Mouse (Mus musculus) embryo, embryonic 9.5 days (tissue): ENCODE measurements around the gene Brinp1.

Source experiments
- DNase-seq: peaks from one replicate; pipeline ENCODE4 v3.0.0-alpha.2; 2017; ENCODE audit errors: extremely low spot score

Gene Brinp1

DNA sequence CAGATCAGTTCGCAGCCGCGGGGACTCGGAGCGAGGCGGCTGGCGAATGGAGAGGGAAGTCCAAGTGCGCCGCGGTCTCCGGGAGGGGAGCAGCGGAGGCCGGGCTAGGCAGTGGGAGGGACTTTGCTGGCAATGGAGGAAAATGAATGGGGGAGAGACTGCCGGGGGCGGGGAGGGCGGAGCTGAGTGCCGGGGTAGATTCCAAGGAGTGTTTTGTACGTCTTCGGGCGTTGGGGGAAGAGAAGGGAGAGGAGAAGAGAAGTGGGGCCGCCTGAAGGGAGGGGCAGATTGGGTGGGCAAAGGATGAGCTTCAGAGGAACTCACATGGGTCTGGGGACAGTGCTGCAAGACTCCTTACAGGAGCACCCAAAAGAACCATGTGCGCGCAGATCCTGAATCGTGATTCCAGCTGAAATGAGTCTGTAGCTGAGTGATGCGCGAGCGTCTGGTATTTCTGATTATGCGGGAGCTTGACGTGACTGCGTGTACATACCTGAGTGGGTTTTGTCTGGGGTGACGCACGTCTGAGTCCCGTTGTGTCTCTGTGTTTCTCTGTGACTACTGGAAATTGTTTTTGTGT lies at the start of gene Brinp1:
Brinp1 (minus strand) TSS at position 76 of the 580 bp plus-strand sequence.
- peak; percentile 80 for DNase-seq

DNA sequence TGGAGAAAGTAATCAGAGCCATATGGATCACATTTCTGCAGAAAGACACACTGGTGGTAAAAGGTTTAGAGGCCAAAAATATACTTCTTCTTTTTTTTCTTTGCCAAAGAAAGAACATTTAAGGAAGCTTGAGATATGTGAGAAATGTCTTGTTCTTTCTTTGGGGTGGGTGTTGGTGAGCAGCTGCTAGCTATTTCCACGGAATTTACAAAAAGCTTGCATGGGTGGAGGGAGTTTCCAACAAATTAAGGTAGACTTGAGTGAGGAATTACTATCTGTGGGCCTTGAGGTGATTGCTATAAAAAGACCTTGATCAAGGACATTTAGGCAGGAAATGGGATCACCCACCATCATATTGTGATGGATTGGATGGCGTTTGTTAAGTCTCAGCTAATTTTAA lies 3.1 kb upstream of the Brinp1 start:
- DNase-seq: no peak

DNA sequence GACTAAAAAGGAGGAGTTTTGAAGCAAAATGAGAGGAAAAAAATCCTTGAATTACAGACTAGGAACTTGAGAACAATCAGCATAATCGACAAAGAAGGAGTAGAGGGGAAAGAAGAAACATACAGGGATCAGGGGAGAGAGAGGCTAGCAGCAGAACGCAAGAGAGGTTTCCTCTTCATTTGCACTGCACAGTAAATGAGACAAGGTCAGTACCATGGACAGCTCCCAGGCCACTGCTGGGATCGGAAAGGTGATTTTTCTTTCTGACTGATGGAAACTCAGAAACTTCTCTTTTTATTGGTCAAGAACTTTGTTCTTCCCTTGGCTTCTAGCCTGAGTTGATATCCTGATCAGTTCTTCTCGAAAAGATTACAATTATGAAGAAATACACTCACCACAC lies 1.4 kb upstream of the Brinp1 start:
- peak; percentile 74 for DNase-seq

DNA sequence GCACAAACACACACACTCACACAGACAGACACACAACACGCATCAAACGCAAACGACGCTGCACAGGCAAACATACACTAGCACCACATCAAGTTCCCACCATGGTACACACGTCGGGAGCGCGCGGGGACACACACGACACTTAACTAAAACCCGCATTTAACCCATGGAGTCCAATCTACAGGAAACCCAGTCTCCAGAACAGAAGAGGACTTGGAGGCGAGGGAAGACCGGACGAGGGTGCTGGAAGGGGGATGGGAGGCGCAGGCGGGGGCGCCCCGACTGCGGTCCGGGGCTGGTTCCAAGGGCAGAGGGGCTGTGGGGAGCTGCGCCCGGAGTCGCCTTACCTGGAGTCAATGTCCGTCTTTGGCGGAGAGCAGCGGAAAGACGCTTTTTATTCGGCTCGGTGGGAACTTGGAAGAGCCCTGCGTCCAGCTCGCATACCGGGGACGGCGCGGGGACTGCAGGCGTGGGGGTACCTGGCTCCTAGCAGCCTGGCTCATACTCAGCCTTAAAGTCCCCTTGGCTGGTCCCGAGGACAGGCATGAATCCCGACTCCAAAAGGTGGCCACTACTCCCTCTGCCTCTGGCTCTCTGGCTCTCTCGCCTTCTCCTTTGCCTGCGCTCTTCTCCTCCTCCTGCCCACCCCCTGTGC lies 403 bp downstream of the Brinp1 start:
- DNase-seq: no peak

DNA sequence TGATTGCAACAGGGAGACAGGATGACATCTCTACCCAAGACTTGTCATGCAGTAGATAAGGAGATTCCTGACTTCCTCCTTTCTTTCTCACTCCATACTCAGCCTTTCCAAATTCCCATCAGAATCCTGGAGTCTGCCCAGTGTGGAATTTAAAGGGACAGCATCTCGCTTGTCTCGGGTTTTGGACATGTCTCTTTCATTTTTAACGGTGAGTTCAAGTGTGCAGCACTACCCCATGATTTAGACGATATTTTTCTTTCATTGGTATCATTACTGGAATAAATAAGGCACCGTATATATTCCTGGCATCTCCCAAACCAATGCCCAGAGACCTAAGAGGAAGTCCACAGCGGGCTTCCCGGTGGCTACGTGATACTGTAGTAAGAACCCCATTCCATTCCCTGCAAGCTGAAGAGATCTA lies 1.1 kb downstream of the Brinp1 start:
- DNase-seq: no peak

DNA sequence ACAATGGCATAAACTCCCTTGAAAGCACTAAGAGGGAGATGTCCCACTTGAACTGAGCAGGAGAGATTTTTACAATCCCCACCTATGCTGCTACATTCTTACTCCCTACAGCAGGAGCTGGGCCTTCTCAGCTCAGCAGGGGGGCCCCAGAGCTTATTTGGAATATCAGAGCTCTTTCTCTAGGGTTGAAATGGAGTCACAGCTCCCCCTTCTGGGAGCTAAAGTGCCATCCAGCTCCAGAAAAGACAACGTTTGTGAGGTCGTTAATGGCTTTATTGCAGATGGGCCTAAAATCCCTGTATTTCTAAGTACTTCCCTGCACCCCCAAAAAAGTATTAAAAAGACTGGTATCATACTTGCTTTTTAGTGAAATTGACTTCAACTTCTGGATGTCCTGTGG lies 3.6 kb downstream of the Brinp1 start:
- DNase-seq: peak; percentile 33

DNA sequence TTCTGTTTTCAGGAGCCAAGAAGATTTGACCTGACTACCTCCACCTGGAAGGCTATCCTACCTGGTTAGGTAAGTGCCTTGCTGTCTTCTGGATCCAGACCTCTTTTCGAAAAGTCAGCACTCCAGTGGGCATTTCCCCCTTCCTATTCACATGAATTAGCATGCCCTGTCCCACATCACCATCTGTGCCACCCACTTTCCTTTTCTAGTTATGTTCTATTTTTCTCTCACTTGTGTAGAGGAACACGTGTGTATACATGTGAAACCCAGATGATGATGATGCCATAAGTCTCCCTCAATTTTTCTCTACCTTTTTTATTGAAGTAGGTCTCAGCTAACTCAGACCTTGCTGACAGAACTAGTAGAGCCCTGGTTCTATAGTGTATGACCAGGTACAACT lies 11.3 kb downstream of the Brinp1 start:
- DNase-seq: no peak

DNA sequence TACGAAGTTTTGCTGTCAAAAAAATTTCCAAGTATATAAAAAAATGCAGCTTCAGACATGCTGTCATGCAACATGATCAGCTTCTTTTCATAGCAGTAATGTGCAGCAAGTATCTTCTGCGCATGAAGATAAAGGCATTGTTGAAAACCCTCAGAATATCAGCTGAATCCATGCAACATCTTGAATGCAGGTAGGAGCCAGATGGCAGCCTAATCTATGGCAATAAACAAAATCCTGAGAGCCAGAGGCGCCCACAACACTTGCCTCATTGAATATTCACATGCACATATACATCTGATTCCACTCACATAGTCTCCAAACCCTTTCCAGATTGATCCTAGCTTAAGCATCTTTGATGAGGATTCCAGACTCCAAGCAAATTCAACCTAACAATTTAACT lies 24.2 kb downstream of the Brinp1 start:
- no peak for DNase-seq

DNA sequence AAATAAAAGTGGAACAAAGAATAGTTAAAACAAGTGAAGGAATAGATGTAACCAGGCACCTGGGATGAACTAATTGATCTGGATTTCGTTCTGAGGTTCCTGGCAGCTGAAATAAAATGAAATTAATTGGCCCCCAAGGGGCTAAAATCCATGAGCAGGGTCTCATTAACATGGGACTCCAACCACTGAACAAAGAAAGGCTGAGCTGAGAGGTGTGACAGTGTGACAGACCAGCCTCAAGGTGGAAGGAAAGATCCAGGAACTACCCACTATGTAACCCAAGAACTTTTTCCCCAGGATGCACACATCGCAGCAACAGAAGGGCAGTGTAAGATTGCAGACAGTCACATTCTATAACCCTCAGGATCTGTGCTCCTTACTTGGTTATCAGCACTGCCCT lies 28.1 kb downstream of the Brinp1 start:
- no peak for DNase-seq

DNA sequence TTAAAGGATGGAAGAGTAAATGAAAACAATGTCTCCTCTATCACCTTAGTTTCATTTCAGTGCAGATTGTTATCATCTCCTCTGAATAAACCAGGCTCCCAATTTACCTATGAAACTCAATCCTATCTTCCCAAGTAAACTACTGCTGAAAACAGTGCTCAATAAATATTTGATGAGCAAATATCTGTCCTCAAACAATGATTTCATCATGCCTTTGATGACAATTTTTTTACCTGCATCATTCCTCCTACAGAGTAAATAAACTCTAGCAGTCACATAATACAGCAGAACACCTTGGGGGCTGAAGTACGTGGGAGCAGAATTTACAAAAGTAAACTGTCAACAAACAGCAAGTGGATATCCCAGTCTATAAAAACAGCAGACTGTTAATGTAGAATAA lies 31.3 kb downstream of the Brinp1 start:
- DNase-seq: no peak

DNA sequence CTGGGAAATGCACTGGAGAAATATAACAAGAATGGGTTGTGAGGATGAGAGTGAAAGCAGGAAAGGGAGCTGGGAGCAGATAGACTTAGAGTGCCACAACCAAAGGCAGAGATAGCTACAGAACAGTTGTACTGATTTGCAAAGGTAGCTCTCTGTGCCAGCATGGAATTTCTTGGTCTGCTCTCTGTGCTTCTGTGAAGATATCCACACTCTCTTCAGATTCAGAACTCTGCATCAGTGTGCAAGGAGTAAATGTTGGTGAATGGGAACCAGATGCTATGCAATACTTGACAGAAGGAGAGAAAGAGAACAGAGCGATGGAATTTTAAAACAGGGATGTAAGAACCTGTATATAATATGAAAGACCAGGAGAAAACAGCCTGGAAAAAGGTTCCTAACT lies 31.7 kb downstream of the Brinp1 start:
- no peak for DNase-seq

DNA sequence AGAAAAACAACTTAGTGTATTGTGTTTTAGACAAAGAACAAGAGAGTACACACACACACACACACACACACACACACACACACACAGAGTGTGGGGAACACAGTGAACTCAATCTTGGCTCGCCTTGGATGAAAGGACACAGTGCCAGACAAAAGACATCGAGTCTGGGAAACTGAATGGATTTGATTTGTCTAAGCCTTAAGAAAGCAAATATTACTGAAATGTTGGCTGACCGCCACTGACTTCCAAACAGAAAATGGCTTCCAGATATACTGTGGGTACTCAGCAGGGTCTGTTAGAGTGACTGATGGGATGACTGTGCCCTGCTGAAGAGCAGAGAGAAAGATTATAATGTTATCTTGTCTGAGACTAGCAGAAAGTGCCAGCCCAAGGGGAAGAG lies 34.1 kb downstream of the Brinp1 start:
- no peak for DNase-seq

DNA sequence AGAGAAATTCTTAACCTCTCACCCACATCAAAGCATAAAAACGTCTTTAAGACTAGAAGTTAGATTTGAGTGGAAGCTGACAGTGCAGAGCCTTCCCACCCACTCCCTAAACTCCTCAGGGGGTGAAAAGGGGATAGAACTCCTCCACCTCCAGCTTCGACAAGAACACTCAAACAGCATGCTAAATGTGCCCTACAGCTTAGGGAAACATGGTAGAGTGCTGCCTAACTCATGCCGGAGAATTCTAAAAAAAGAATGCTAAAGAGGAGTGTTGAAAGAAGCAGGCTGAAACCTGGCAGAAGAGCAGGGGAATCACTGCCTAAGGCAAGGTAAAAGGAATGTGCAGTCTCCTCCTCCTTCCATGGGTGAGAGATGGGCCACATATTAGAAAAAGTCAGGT lies 43.3 kb downstream of the Brinp1 start:
- no peak for DNase-seq

DNA sequence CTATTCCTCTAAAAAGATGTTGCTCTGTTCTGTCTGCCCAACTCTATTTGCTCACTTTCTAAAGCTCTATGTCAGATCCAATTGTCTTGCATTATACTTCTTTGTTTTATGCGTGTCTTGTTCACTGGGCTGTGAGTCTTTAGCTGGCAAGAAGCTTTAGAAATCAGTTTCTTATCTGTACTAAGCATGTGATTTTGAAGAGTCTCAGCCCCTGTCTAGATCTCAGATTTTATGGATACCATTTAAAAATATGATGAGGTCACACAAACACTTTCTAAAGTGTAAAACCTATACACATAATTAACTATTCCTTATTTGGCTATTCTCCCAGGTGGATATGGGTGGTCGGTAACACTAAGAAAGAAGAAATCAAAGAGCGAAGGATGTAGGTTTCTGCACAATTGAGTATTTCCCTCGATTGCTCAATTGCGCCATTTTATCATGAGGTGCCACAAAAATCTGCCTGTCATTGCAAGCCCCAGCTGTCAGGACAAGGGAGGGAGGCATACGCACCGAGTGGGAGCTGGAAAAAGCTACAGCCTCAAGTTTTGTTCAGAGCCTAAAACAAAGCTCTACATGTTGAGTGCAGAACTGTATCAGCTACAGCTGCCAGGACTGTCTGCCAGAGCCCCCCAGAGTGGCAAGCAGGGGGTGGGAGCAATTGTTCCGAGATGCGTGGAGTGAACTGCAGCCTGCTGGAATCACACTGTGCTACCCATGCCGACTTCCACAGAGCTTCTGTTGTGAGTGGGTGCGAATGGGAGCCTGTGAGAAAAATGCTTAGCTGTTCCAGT lies 47.6 kb downstream of the Brinp1 start:
- no peak for DNase-seq

DNA sequence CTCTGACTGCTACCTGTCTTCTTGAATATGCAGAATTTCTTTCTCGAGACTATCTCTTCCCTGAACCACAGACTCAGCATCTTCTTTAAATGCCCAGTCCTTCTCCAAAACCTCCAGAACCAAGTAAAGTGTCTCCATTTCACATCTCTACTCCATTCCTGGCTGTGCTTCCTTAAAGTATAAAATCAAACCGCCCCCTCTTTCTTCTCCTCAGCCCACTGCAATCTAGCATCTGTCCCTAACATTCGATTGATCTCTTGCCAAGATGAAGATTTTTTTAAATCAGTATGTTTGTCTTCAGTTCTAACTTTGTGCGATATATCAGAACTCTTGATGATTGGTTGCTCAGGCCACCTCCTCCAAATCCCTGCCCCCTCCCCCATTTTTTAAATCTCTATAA lies 63.7 kb downstream of the Brinp1 start:
- DNase-seq: no peak

DNA sequence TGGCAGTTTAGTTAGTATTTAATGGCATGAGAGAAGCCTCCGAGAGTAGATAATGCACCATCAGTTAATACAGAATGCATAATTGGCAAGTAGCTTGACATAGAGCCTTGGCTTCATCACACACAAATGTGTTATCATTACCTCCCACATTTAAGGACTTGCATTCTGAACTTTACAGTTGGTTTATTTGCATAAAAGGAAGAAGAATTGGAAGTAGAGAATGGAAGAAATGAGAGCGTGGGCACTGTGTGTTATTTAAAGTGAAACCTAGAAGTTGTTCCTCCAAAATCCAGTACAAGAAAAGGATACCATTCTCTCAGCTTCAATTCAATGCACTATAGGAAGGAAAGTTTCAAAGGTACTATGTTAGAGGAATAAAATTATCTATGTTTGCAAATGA lies 67.9 kb downstream of the Brinp1 start:
- no peak for DNase-seq

DNA sequence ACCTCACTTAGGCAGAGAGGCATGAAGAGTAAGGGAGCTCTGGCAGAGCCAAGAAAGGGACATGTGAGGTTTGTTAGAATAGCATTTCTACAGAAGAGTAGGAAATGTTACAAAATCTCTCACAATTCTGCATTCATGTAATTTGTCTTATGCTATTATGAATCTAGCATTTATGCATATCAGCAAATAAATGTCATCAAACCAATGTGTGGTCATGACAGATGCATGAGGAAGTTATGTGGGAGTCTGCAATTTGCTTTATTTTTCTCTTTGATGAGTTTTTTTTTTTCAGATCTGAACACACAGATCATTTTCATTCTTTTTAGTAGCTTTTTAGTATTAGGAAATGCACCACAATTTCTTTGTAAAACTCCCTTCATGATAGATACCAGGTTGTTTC lies 82.2 kb downstream of the Brinp1 start:
- DNase-seq: no peak

DNA sequence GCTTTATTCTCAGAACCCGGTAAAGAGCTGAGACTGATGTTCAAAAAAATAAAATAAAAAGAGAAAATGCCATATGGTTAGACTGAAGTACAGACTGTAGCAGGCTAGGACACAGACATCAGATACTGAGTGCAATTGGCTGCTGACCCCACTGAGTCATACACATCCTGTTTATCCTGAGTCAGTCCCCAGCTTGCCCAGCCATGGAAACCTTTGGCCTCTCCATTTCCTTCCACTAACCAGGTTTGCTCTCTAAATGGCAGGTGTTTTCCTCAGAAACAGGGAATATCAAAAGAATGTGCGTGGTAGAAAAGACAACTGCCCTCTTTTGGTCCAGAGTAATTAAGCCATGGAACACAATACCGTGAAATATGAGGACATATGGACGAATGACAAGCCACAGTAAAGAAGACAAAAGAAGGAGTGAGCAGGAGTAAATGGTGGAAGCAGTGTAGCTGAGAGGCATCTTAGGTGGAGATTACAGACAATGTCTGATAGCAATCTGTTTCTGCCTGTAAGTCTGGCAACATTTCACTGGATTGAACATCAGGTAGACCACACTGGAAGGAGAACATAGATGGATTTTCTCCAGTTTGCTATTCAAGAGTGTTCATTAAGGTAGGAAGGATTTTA lies 88.9 kb downstream of the Brinp1 start:
- DNase-seq: peak; percentile 2

DNA sequence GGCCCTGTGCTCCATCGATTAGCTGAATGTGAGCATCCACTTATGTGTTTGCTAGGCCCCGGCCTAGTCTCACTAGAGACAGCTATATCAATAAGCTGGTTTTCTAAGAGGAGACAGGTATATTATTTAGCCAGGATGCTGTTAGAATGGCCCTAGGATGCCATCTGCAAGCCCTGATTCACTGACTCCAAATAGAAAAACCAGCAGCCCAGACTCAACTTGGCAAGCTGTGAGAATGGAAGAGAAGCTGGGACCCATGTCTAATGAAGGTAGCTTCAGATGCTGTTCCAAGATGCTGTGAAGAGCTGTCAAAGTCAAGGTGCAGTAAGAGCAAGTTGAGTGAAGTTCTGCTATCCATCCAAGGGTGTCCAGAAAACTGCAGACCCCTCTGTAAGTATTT lies 89.5 kb downstream of the Brinp1 start:
- no peak for DNase-seq

DNA sequence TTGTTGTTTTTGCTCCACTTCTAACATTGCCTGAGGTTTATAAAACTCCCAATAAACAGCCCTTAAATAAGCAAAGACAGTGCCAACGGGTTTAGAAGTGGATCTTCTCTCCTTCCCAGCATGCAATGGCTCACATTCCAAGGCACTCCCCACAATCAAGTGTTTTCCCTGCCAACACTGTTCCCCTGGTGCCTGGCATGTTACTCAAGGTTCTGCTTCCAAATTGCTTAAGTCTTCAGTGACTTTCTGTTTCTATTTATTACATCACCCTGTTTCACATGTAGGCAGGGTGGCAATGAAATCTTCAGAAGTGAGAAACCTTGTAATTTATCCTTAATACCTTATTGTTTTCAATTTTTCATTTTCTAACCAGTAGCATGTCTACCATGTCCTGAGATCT lies 97.3 kb downstream of the Brinp1 start:
- DNase-seq: no peak

DNA sequence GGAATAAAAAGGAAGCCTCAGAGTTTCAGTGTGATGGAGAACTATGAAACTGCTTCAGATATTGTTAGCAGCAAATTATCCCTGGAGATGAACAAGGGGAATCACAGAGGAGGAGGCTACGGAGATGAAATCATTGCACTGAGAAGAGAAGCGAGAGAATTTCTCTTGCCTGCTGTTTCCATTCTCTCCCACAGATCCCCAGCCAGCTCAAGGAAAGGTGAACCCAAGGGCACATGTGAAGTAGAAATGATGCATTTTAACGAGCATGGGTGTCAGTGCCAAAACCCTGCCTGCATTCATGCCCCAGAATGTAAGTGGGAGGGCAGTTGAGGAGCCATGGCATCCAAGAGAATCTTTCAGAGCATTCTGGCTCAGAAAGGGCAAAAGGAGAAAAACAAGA lies 104.5 kb downstream of the Brinp1 start:
- DNase-seq: no peak

DNA sequence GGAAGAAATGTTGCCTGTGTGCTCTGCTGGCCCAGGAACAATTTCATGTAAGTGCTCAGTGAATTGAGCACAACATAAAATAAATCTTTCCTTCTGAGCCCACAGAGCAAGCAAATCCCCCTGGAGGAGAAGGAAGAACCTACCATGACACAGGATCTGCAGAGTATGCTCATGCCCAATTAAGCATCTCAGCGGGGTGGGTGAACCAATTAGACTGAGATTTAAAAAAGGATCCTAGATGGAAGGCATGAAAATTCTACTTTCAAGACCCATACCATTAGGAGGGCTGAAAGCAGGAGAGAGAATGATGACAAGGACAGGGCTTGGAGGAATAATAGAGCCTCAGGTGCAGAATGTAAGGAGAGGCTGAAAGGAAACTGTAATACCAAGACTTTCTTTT lies 107.2 kb downstream of the Brinp1 start:
- no peak for DNase-seq

DNA sequence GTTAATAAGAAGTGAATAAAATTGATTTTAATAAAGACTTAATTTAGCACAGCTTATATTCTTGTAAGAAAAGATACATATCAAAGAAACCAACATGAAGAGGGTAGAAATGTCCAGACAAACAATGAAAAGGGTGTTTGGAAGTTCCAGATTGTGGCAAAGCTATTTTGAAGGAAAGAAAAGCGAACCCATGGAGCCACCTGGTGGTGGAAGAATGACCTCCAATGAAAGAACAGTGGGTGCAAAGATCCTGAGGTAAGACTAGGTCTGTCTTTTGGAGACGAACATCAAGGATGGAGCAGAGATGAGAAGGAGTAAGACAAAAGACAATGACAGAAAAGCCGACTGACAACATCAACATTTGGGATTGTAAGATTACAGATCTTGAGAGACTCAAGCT lies 108.2 kb downstream of the Brinp1 start:
- DNase-seq: peak; percentile 18
